Mouse (Mus musculus) kidney, adult 9 months (tissue): ENCODE measurements at regions not wholly inside any gene's neighbourhood (a gene's known extent, or its start where the extent isn't known, plus 50 kb on each side); places are given as distances from the start of the nearest gene placed in this dataset.
A peak's percentile ranks its signal among the peaks of the same experiment; 100 is the strongest.
"Not testable (repeated sequence)": the region's sequence is repeated elsewhere in the genome, so short reads cannot be mapped to it uniquely, and the experiment has no call there.

Experiments
- DNase-seq: peaks from one replicate; pipeline ENCODE4 v3.0.0; 2022

GRCm38 (mm10) chr6:6384971-6385370 lies 168.0 kb upstream of the Slc25a13 start:
- DNase-seq = no peak

- no peak for DNase-seq
Observed at GRCm38 (mm10) chr6:6384441-6384840, 167.5 kb upstream of the Slc25a13 start.

- no peak for DNase-seq
Observed at GRCm38 (mm10) chr6:6372421-6372820, 155.4 kb upstream of the Slc25a13 start.

- DNase-seq = no peak
Observed at GRCm38 (mm10) chr6:6371444-6372093, 154.6 kb upstream of the Slc25a13 start.

- DNase-seq = no peak
Observed at GRCm38 (mm10) chr6:6364037-6364436, 147.1 kb upstream of the Slc25a13 start.

GRCm38 (mm10) chr6:6362678-6363354 lies 145.8 kb upstream of the Slc25a13 start:
- DNase-seq = no peak

- DNase-seq = not testable (repeated sequence)
Observed at GRCm38 (mm10) chr6:6361181-6361580, 144.2 kb upstream of the Slc25a13 start.

GRCm38 (mm10) chr6:6357477-6357876 lies 140.5 kb upstream of the Slc25a13 start:
- DNase-seq = no peak

- DNase-seq = no peak
Observed at GRCm38 (mm10) chr6:6356967-6357366, 140.0 kb upstream of the Slc25a13 start.

GRCm38 (mm10) chr6:6335251-6335650 lies 118.3 kb upstream of the Slc25a13 start:
- no peak for DNase-seq

- DNase-seq = no peak
Observed at GRCm38 (mm10) chr6:6330271-6330670, 113.3 kb upstream of the Slc25a13 start.

- DNase-seq = no peak
Observed at GRCm38 (mm10) chr6:6325516-6325915, 108.5 kb upstream of the Slc25a13 start.

- DNase-seq = no peak
Observed at GRCm38 (mm10) chr6:6316725-6317124, 99.8 kb upstream of the Slc25a13 start.

- DNase-seq = no peak
Observed at GRCm38 (mm10) chr6:6313171-6313570, 96.2 kb upstream of the Slc25a13 start.

- no peak for DNase-seq
Observed at GRCm38 (mm10) chr6:6310213-6310612, 93.2 kb upstream of the Slc25a13 start.

GRCm38 (mm10) chr6:6307618-6308017 lies 90.6 kb upstream of the Slc25a13 start:
- DNase-seq = no peak

GRCm38 (mm10) chr6:6303767-6304166 lies 86.8 kb upstream of the Slc25a13 start:
- DNase-seq = no peak

- DNase-seq = peak; percentile 40
Observed at GRCm38 (mm10) chr6:6301001-6301510, 84.1 kb upstream of the Slc25a13 start.

- DNase-seq = no peak
Observed at GRCm38 (mm10) chr6:6298867-6299852, 82.2 kb upstream of the Slc25a13 start.

GRCm38 (mm10) chr6:6295551-6295950 lies 78.6 kb upstream of the Slc25a13 start:
- not testable (repeated sequence) for DNase-seq

- no peak for DNase-seq
Observed at GRCm38 (mm10) chr6:6291781-6292180, 74.8 kb upstream of the Slc25a13 start.

GRCm38 (mm10) chr6:6290427-6290826 lies 73.5 kb upstream of the Slc25a13 start:
- DNase-seq = no peak

GRCm38 (mm10) chr6:6289806-6290205 lies 72.8 kb upstream of the Slc25a13 start:
- peak; percentile 79 for DNase-seq
